Mouse (Mus musculus): Measurements from ENCODE around the gene Cfap45.

Gene Cfap45

DNA sequence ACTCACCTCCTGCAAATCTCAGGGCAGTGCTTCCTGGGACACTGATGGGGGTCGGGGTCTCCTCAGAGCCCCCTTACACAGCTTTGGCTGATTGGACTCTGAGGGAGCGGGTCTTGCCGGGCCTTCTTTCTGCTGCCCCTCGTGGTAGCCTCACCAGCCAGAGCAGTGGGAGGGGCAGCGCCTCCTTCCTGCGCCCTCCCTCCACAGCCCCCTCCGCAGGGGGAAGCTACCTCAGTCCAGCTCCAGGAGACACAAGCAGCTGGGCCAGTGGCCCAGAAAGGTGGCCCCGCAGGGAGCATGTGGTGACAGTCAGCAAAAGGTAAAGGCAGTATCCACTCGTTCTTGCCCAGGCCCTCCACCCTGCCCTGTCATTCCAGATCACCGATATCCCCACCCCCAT is 23.2 kb upstream of the Cfap45 start:
- no peak for DNase-seq

GRCm38 (mm10) chr1:172499765-172500441 is 20.7 kb upstream of the Cfap45 start, which contains the start of gene Tagln2:
Gene Tagln2 (plus strand): TSS chr1:172500047.
- DNase-seq: no peak

DNA sequence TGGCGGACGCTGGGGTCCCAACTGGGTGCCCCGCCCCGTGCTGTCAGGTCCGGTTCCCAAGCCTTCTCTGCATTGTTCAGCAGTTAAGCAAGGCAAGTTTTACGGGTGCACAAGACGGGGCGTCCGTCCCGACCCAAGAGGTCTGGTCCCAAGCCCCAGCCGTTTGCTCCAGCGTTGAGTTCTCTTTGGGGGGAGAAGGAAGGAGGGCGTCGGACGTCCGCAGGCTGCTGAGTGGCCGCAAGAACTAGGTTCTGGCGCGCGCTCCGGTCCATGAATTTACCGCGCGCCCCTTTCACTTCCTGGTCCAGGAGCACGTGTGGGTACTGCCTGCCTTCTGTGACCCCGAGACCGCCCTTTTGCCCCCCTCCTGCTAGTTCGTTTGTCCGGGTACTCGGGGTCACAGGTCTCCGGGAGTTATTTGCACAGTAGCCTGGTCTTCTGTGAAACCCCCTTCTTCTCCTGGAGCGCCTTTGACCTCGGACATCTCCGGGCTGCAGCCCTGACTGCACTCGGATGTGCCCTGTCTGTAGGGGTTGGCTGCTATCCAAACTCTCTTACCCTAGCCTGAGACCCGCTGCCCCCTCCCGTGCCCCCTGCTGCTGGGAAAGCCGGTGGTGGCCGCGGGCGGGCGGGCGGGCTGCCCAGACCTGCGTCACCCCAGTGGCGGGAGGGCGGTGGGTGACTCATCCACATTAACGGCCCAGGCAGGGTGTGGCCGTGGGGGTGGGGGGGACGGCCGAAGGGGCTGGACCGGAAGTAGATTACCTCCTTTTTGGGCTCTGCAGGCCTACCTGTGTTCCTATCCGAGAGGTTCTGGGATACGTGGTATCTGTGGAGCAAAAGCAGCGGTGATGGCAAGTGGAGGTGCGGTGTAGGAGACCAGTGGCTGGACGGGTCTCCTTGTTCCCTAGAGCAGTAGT is 19.9 kb upstream of the Cfap45 start:
- DNase-seq: no peak

- DNase-seq: no peak
Measured at GRCm38 (mm10) chr1:172501371-172502144, 19.0 kb upstream of the Cfap45 start.

DNA sequence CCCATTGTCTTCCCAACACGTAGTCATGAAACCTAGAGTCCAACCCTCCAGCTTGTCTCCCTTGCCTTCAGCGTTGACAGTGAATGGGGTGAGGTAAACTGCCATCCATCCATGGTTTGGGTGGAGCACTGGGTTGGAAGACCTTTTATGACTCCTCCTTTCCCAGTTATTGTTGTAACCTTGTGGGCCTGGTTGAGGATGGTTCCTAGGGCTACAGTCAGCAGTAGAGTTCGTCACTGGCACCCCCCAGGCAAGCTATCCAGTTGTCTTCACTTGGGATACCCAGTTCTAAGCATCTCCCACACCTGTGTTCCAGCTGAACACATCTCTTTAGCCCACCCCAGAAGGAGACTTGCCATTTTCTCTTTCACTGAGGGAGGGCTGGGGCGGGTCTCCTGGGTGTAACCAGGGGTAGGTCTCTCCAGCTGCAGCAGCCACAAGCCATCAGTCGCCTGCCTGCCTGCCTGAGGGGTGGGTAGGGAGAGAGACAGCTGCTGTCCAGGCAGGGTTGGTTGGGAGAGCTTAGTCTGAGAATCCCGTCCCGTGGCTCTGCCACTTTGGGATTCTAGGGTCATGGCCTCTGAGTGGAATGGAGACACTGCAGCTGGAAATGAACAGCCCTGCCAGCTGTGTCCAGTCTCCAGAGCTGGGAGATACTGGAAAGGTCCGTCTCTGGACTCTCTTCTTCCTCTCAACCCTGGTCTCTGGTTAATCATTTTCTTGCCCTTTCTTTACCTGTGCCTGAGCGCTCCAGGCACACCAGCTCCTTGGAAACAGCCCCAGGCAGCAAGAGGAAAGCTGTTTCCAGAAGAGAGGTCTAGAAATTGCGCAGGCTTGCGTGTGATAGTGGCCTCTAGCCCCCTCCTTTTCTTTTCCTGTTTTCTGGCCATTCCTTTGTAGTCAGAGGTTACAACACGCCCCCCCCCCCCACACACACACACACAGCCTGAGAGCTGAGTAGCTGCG is 18.2 kb upstream of the Cfap45 start:
- no peak for DNase-seq

GRCm38 (mm10) chr1:172503111-172503997 is 17.2 kb upstream of the Cfap45 start:
- DNase-seq: no peak

GRCm38 (mm10) chr1:172504756-172505155 is 15.8 kb upstream of the Cfap45 start:
- DNase-seq: no peak

DNA sequence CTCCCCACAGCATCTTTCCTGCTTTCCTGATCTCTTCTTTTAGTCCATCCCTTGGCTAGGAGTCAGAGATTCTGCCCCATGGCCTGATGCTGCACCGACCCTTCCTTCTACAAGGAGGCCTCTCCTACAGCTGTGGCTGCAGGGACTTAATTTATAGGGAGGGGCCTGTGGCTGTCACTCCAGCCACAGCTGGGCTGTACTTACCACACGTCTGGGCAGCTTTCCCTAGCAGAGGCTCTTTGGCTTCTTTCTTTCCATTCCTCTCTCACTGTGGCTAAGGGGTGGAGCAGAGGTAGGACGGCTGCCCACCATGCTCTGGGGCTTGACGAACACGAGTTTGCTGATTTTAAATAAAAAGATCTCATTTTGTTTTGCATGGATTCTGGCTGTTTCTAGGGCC is 13.6 kb upstream of the Cfap45 start:
- no peak for DNase-seq

GRCm38 (mm10) chr1:172507701-172508100 is 12.9 kb upstream of the Cfap45 start:
- DNase-seq: no peak

GRCm38 (mm10) chr1:172508172-172508571 is 12.4 kb upstream of the Cfap45 start:
- no peak for DNase-seq

GRCm38 (mm10) chr1:172509235-172509634 is 11.4 kb upstream of the Cfap45 start:
- no peak for DNase-seq

DNA sequence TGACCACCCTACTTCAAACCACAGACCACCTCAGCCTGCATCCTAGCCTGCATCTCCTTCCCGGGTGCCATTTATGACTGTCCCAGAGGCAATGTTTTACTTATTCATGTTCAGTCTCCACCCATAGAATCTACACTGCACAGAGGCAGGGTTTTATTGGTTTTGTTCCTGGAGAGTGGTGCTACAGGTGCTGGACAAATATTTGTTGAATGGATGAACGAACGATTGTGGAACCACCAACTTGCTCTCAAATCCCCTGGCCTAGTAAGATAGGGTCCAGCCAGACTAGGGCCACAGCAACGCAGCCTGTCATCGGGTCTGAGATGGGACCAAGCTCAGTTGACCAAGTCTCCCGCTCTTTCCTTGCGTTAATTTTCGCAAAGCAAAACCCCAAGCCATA is 10.6 kb upstream of the Cfap45 start:
- DNase-seq: no peak

DNA sequence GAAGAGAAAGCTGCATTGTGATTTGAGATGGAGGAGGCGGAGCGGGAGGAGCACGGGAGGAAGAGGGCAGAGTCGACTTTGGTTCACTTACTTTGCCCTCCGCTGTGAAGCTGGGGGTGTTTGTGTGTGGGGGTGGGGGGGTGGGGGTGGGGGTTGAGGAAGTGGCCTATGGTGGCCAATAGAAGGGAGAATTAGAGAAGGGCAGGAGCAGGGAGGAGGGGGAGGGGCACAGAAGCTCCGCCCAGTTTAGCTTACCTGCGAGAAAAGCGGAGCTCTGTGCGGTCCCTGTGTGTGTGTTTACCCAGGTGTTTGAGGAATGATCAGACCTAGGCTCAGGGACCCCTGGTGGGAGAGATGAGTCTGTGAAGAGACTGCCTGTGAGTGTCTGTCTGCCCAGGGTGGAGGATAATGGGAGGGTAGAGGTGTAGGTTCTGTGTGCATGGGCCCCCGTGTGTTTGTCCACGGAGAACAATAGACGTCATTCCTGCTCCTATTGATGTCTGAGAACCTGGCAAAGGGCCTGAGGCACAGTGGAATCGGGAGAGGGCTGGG is 10.1 kb upstream of the Cfap45 start:
- no peak for DNase-seq

- DNase-seq: no peak
Measured at GRCm38 (mm10) chr1:172512962-172513361, 7.6 kb upstream of the Cfap45 start.

DNA sequence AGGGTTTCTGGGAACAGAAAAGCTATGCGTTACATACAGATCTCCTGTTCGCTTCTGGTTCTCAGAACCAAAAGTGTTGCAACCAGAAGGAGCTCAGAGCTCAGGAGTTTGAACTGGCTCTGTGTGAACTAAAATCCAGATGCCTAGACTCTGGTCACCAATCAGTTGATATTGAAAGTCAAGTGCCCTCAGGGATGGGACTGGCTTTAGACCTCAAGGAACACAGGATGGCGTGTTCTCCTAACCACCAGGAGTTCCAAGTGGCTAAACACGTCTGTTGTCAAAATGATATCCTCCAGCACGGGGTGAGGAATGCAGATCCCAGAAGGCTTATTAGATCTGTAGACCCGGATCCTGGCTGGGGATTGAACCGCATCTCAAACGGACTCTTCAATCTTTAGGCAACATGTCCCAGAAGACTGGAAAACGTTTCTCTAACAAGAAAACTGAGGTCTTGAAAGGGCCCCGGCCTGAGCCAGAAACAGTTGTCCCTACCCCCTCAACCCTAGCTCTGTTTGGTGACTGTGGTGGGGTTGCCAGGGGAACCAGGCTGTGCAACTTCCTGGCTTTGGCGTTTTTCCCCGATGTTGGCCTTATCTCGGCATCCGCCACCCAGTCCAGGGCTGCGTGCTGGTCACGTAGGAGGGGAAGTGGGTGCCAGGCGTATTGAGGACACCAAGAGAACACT is 6.9 kb upstream of the Cfap45 start:
- DNase-seq: no peak

DNA sequence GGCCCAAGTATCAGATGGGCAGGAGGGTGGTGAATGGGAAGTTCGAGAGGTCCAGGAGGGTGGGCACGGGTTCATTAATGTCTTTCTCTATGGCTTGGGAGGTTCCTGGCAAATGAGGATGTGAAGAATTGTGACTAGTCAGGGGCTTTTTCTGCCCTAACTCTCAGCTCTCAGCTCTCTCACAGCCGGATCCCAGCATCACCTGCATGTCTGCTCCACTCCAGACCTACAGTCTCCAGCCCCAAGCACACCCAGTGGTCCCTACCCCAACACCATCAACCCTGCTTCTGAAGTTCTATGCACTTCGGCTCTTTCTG is 6.4 kb upstream of the Cfap45 start:
- no peak for DNase-seq

DNA sequence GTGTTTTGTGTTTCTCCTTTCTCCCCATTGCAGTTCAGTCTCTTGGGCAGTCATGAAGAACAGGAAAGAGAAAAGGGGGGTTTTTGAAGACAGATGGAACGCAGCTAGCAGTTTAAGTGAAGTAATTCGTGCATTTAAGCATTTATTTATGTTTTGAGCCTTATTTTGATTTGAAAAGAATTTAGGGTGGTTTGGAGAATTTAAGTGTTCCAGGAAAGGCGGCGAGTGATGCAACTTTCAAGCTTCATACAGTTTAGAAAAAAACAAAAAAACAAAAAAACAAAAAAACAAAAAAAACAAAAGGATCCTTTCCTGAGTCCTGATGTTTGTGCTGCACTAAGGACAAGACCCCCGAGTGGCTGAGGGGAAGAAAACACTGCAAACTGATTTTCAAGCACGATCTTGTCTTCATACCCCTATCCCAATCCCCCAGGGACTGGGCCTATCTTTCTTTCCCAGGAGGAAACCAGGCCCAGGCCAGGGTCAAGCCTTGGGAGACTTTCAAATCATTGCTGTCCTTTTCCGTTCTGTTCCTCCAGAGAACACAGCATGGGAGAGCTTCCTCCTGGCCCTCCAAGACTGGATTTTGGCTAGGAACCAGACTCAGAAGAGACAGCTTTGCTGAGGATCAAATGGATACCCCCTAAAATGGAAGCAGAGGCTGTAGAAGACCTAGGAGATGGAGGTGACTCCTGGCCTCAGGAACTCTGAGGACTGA is 5.9 kb upstream of the Cfap45 start:
- DNase-seq: no peak

DNA sequence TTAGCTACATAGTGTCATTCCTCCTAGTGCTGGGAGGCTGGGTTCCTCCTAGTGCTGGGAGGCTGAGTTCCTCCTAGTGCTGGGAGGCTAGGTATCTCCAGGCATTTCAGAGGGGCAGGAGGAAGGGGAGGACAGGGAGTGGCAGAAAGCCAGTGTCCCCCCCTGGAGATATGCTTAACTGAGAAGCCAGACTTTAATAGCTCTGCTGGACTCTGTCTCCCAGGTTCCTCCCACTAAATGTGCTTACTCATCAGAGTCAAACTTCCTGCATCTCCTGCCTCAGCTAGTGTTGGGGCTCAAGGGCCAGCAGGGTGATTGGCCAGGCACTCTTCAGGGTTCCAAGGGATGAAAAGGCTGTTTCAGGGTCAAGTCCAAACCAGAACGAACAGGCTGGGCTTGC is 5.2 kb upstream of the Cfap45 start:
- DNase-seq: no peak

DNA sequence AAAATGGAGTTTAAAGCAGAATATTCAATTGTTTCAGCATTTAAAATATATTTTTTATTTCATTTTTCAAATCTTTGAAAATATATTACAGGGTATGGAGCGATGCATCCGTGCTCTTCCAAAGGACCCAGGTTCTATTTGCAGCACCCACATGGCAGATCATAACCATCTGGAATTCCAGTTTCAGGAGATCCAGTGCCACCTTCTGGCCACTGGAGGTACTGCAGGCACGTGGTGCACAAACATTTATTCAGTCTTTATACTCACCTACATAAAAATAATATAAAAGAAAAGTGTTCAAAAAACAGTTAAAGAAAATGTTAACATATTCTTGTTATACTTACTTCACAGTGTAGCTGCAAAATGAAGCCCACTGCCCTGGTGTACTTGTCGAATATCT is 2.6 kb upstream of the Cfap45 start:
- no peak for DNase-seq

- no peak for DNase-seq
Measured at GRCm38 (mm10) chr1:172519644-172520043, 957 bp upstream of the Cfap45 start.

Measured in cerebellum, postnatal 36 days (tissue).